14 mouse cellular contexts compared by ENCODE assay signal in the genomic region with DNA sequence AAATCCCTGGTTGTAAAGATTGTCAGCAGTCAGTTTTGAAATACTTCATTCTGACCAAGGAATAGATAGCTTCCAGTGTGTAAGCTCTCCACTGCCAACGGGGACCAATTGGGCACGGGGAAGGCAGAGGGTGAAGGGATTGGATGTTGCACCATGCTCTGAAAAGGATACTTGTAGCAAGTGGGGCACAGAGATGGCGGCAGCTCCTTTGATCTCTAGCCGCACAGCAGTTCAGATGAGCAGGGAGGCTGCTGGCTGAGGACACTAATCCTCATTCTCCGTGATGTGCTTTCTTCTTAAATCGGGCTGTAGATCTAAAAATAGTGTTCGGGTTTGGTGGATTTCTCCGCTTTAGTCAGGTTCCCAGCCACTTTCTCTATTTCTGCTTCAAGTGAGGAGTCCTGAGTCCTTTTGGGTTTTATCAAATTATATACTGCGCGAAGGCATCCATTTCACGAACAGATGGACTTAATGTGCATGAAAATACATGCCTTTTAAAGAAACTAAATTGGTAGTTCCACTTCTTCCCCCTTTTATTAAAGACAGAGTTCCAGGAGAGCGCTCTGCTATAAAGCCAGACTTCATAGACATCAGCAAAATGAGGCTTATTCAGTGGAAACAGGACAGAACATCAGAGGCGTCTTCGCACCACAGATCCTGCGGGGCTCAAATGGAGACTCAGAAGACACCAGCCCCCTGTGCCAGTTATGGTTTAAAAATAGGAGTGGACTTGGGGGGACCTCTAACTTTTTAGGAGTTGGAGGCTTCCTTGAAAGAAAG.
A peak's percentile ranks its signal among the peaks of the same experiment; 100 is the strongest.
DNase-seq lines count a peak whose midpoint lies in the region; ATAC-seq and TF ChIP-seq lines count a peak whose summit lies in the region.
"Had no signal": no experiment of that assay in that cellular context is flagged by ENCODE, and none has a peak within 500 bp of the region (broad histone marks: within the 10 kb centered on the region; RNA-seq: fewer than 3 reads in every experiment).

No protein-coding gene starts in this region.

- H3K27ac ChIP-seq in hindbrain, embryonic 11.5 days (ENCODE audit: low read depth, low read length), result no peak overlapping the region
- H3K27ac ChIP-seq in hindbrain, embryonic 12.5 days, result no peak overlapping the region
- no peak overlapping the region for H3K27ac ChIP-seq in midbrain, embryonic 11.5 days (ENCODE audit: low read depth, low read length)
- H3K27ac ChIP-seq in intestine, postnatal 0 days (ENCODE audit: low read depth, low read length), result no peak overlapping the region

- H3K4me3 ChIP-seq in hindbrain, embryonic 11.5 days (ENCODE audit: low read depth, low read length), result no peak overlapping the region
- H3K4me3 ChIP-seq in hindbrain, embryonic 12.5 days, result no peak overlapping the region
- no peak overlapping the region for H3K4me3 ChIP-seq in midbrain, embryonic 11.5 days (ENCODE audit: low read depth, low read length)
- no peak overlapping the region for H3K4me3 ChIP-seq in intestine, postnatal 0 days (ENCODE audit: low read depth, low read length)
- H3K4me3 ChIP-seq: megakaryocyte, embryonic 14.5 days had no signal

- H3K4me1 ChIP-seq in hindbrain, embryonic 11.5 days (replicated peaks; ENCODE audit: control insufficient read depth, insufficient read depth, low read length), result no peaks in the 10 kb centered on the region
- no peaks in the 10 kb centered on the region for H3K4me1 ChIP-seq in hindbrain, embryonic 12.5 days
- H3K4me1 ChIP-seq in midbrain, embryonic 11.5 days (ENCODE audit: control insufficient read depth, insufficient read depth, low read length), result peaks cover 5% of the 10 kb centered on the region; the same call in 1 of the 2 replicates
- H3K4me1 ChIP-seq in intestine, postnatal 0 days (replicated peaks; ENCODE audit: control insufficient read depth, insufficient read depth, low read length), result no peaks in the 10 kb centered on the region
- H3K4me1 ChIP-seq: megakaryocyte, embryonic 14.5 days had no signal

- no peaks in the 10 kb centered on the region for H3K9me3 ChIP-seq in hindbrain, embryonic 11.5 days (ENCODE audit: control insufficient read depth, low read length)
- no peaks in the 10 kb centered on the region for H3K9me3 ChIP-seq in hindbrain, embryonic 12.5 days (replicated peaks)
- no peaks in the 10 kb centered on the region for H3K9me3 ChIP-seq in midbrain, embryonic 11.5 days (ENCODE audit: control insufficient read depth, low read length)
- H3K9me3 ChIP-seq in intestine, postnatal 0 days (ENCODE audit: control insufficient read depth), result no peaks in the 10 kb centered on the region
- H3K9me3 ChIP-seq: megakaryocyte, embryonic 14.5 days had no signal

- no peak for TF ChIP-seq CTCF in intestine, postnatal 0 days (IDR thresholded peaks at IDR 0.05; ENCODE audit: low read depth)

- H3K4me2 ChIP-seq in hindbrain, embryonic 11.5 days (replicated peaks; ENCODE audit: low read depth, low read length), result no peak overlapping the region
- no peak overlapping the region for H3K4me2 ChIP-seq in hindbrain, embryonic 12.5 days (replicated peaks)
- peak overlapping the region; percentile 20; the same call in 1 of the 2 replicates for H3K4me2 ChIP-seq in midbrain, embryonic 11.5 days
- H3K4me2 ChIP-seq in intestine, postnatal 0 days (replicated peaks; ENCODE audit: low read depth), result no peak overlapping the region

- WGBS in hindbrain, embryonic 11.5 days, result 60% methylated on average over 15 of the region's 15 CpGs
- WGBS in hindbrain, embryonic 12.5 days, result 54% methylated on average over 15 of the region's 15 CpGs
- WGBS in midbrain, embryonic 11.5 days, result 27% methylated on average over 15 of the region's 15 CpGs
- WGBS in intestine, postnatal 0 days, result 78% methylated on average over 15 of the region's 15 CpGs

- peak; percentile 11 for DNase-seq in hindbrain, embryonic 11.5 days (ENCODE audit: low spot score)
- peak; percentile 48 for DNase-seq in thymus, postnatal 4 days
- no peak for DNase-seq in thymus, adult 18-20 months
- DNase-seq in midbrain, embryonic 11.5 days (ENCODE audit: low spot score, missing footprints), result peak; percentile 85
- DNase-seq in layer of hippocampus, adult 9-10 months (ENCODE audit: low spot score), result no peak
- no peak for DNase-seq in ovary, adult 18-20 months (ENCODE audit: low spot score)
- DNase-seq: adrenal gland, postnatal 10 days; cerebellum, adult 8-10 months; heart, postnatal 14 days; kidney, postnatal 14 days; liver, postnatal 0 days had no signal

- H3K36me3 ChIP-seq in hindbrain, embryonic 11.5 days (ENCODE audit: control insufficient read depth, insufficient read depth, low read length), result no peaks in the 10 kb centered on the region
- no peaks in the 10 kb centered on the region for H3K36me3 ChIP-seq in hindbrain, embryonic 12.5 days
- H3K36me3 ChIP-seq in midbrain, embryonic 11.5 days (ENCODE audit: control insufficient read depth, insufficient read depth, low read length), result no peaks in the 10 kb centered on the region
- H3K36me3 ChIP-seq in intestine, postnatal 0 days (ENCODE audit: control insufficient read depth, insufficient read depth), result no peaks in the 10 kb centered on the region

- H3K27me3 ChIP-seq in hindbrain, embryonic 11.5 days (ENCODE audit: control insufficient read depth, insufficient read depth, low read length), result no peaks in the 10 kb centered on the region
- no peaks in the 10 kb centered on the region for H3K27me3 ChIP-seq in hindbrain, embryonic 12.5 days
- H3K27me3 ChIP-seq in midbrain, embryonic 11.5 days (ENCODE audit: control insufficient read depth, insufficient read depth, low read length), result no peaks in the 10 kb centered on the region
- H3K27me3 ChIP-seq in intestine, postnatal 0 days (replicated peaks; ENCODE audit: control insufficient read depth, insufficient read depth, low read length), result no peaks in the 10 kb centered on the region
- H3K27me3 ChIP-seq: megakaryocyte, embryonic 14.5 days had no signal

- no peak overlapping the region for H3K9ac ChIP-seq in hindbrain, embryonic 11.5 days (ENCODE audit: low read depth, low read length)
- H3K9ac ChIP-seq in hindbrain, embryonic 12.5 days, result no peak overlapping the region
- H3K9ac ChIP-seq in midbrain, embryonic 11.5 days (ENCODE audit: low read length), result no peak overlapping the region
- no peak overlapping the region for H3K9ac ChIP-seq in intestine, postnatal 0 days (ENCODE audit: low read depth, low read length)
- H3K9ac ChIP-seq: liver, postnatal 0 days had no signal

- ATAC-seq in hindbrain, embryonic 11.5 days (ENCODE audit: low FRiP score), result no peak
- no peak for ATAC-seq in hindbrain, embryonic 12.5 days (ENCODE audit: low FRiP score)
- peak; percentile 82 for ATAC-seq in midbrain, embryonic 11.5 days (ENCODE audit: low FRiP score)
- no peak for ATAC-seq in intestine, postnatal 0 days
- ATAC-seq: liver, postnatal 0 days had no signal

Comparison
In these comparisons a context has a peak if more than half of its experiments do, and no peak if none do; other contexts are left out.
1. DNase-seq: peak in hindbrain, embryonic 11.5 days (single experiment), thymus, postnatal 4 days (single experiment) and midbrain, embryonic 11.5 days (single experiment); none in thymus, adult 18-20 months (0 of 2), layer of hippocampus, adult 9-10 months (single experiment) and ovary, adult 18-20 months (single experiment).